Mouse (Mus musculus): ENCODE measurements around the gene Lrg1.
"Not testable (repeated sequence)": the region's sequence is repeated elsewhere in the genome, so short reads cannot be mapped to it uniquely, and the experiment has no call there.

GRCm38 (mm10) chr17:56078361-56078760 is 43.4 kb downstream of the Lrg1 start:
- TF ChIP-seq CTCF (IDR thresholded peaks at IDR 0.05; ENCODE audit: control insufficient read depth, insufficient read depth, low read length); POLR2A (IDR thresholded peaks at IDR 0.05; ENCODE audit: borderline replicate concordance, control insufficient read depth, low read depth, low read length): not testable (repeated sequence)

All from bone marrow, adult 2 months (tissue).